Mouse (Mus musculus): ENCODE measurements around the gene Tctex1d4. TPM values are rescaled to one million over a fixed set of nuclear protein-coding genes. Genes with fewer than 3 reads are reported as not detected.

The Tctex1d4 gene
- polyA plus RNA-seq (2015; fragmentation: Nextera tagmentation; extraction: Ambion mirVana), result not detected in 2 replicates

- 88% methylated on average over 9 of the region's 9 CpGs for WGBS
- no peak for ATAC-seq (ENCODE audit: low FRiP score)
- Histone ChIP-seq H3K4me1 (peaks cover 26% of the 10 kb centered on the region), H3K27ac (replicated peaks) (peak within 1 kb of the TSS; percentile 76), H3K9me3 (replicated peaks) (no peaks in the 10 kb centered on the region), H3K36me3 (peaks cover 39% of the 10 kb centered on the region), H3K4me3 (replicated peaks) (no peak within 1 kb of the TSS), H3K27me3 (replicated peaks) (no peaks in the 10 kb centered on the region), H3K4me2 (peak within 1 kb of the TSS; percentile 13; the same call in 1 of the 2 replicates), H3K9ac (replicated peaks) (peak within 1 kb of the TSS; percentile 43)
These were observed at the start of gene Tctex1d4 for GRCm38 (mm10) chr4:117126675-117127290. Tctex1d4 (plus strand) TSS chr4:117126794.

GRCm38 (mm10) chr4:117087948-117088640 is 38.5 kb upstream of the Tctex1d4 start:
- peaks cover 24% of the 10 kb centered on the region for H3K36me3 ChIP-seq

GRCm38 (mm10) chr4:117090586-117090985 is 36.0 kb upstream of the Tctex1d4 start:
- Histone ChIP-seq H3K27me3 (replicated peaks) (no peaks in the 10 kb centered on the region), H3K27ac (replicated peaks) (no peak overlapping the region), H3K9me3 (replicated peaks) (no peaks in the 10 kb centered on the region), H3K4me2 (no peak overlapping the region), H3K36me3 (peaks cover 15% of the 10 kb centered on the region), H3K9ac (replicated peaks) (no peak overlapping the region), H3K4me3 (replicated peaks) (no peak overlapping the region), H3K4me1 (peaks cover 3% of the 10 kb centered on the region)
- ATAC-seq (ENCODE audit: low FRiP score), result no peak
- WGBS, result 77% methylated on average over 7 of the region's 7 CpGs

More at GRCm38 (mm10) chr4:117087948-117088640, 38.5 kb upstream of the Tctex1d4 start:
- no peaks in the 10 kb centered on the region for H3K9me3 ChIP-seq (replicated peaks)
- H3K27me3 ChIP-seq (replicated peaks), result no peaks in the 10 kb centered on the region
- H3K4me1 ChIP-seq, result no peaks in the 10 kb centered on the region
- H3K4me3 ChIP-seq (replicated peaks), result no peak overlapping the region
- H3K27ac ChIP-seq (replicated peaks), result no peak overlapping the region
- no peak overlapping the region for H3K4me2 ChIP-seq
- 61% methylated on average over 7 of the region's 7 CpGs for WGBS
- no peak overlapping the region for H3K9ac ChIP-seq (replicated peaks)
- no peak for ATAC-seq (ENCODE audit: low FRiP score)

- Histone ChIP-seq H3K27me3 (replicated peaks) (no peaks in the 10 kb centered on the region), H3K27ac (replicated peaks) (no peak overlapping the region), H3K9ac (replicated peaks) (no peak overlapping the region), H3K36me3 (no peaks in the 10 kb centered on the region), H3K4me2 (no peak overlapping the region), H3K4me1 (peaks cover 30% of the 10 kb centered on the region), H3K9me3 (replicated peaks) (no peaks in the 10 kb centered on the region), H3K4me3 (replicated peaks) (no peak overlapping the region)
- 83% methylated on average over 3 of the region's 3 CpGs for WGBS
- no peak for ATAC-seq (ENCODE audit: low FRiP score)
These were observed 31.8 kb upstream of the Tctex1d4 start for GRCm38 (mm10) chr4:117094626-117095361.

- no peaks in the 10 kb centered on the region for H3K27me3 ChIP-seq (replicated peaks)
- H3K4me3 ChIP-seq (replicated peaks), result peak within 1 kb of the TSS; percentile 76
- no peaks in the 10 kb centered on the region for H3K9me3 ChIP-seq (replicated peaks)
- H3K27ac ChIP-seq (replicated peaks), result peak within 1 kb of the TSS; percentile 79
- peak within 1 kb of the TSS; percentile 68 for H3K9ac ChIP-seq (replicated peaks)
- H3K4me1 ChIP-seq, result peaks cover 30% of the 10 kb centered on the region
- under 1% methylated on average over 49 of the region's 50 CpGs for WGBS
- peaks cover 3% of the 10 kb centered on the region; the same call in 1 of the 2 replicates for H3K36me3 ChIP-seq
- peak within 1 kb of the TSS; percentile 94 for H3K4me2 ChIP-seq
- peak; percentile 90 for ATAC-seq (ENCODE audit: low FRiP score)
These were observed 30.8 kb upstream of the Tctex1d4 start, which contains the start of gene Ptch2 for GRCm38 (mm10) chr4:117095551-117096452. Ptch2 (plus strand) TSS chr4:117096075.

GRCm38 (mm10) chr4:117096666-117097065 is 29.9 kb upstream of the Tctex1d4 start:
- peaks cover 30% of the 10 kb centered on the region for H3K4me1 ChIP-seq
- WGBS, result 8% methylated on average over 5 of the region's 5 CpGs
- no peaks in the 10 kb centered on the region for H3K9me3 ChIP-seq (replicated peaks)
- H3K4me2 ChIP-seq, result peak overlapping the region; percentile 94
- peak overlapping the region; percentile 68 for H3K9ac ChIP-seq (replicated peaks)
- H3K36me3 ChIP-seq, result peaks cover 3% of the 10 kb centered on the region; the same call in 1 of the 2 replicates
- ATAC-seq (ENCODE audit: low FRiP score), result no peak
- peak overlapping the region; percentile 79 for H3K27ac ChIP-seq (replicated peaks)
- peak overlapping the region; percentile 76 for H3K4me3 ChIP-seq (replicated peaks)
- H3K27me3 ChIP-seq (replicated peaks), result no peaks in the 10 kb centered on the region

- ATAC-seq (ENCODE audit: low FRiP score), result no peak
- Histone ChIP-seq H3K4me3 (replicated peaks) (peak overlapping the region; percentile 76), H3K9ac (replicated peaks) (0 out of 2 replicates have a peak overlapping the region, but pooled peaks have one; percentile 6), H3K4me1 (peaks cover 30% of the 10 kb centered on the region), H3K4me2 (peak overlapping the region; percentile 94), H3K27ac (replicated peaks) (no peak overlapping the region), H3K9me3 (replicated peaks) (no peaks in the 10 kb centered on the region), H3K27me3 (replicated peaks) (no peaks in the 10 kb centered on the region), H3K36me3 (peaks cover 10% of the 10 kb centered on the region; the same call in 1 of the 2 replicates)
- WGBS, result 57% methylated on average over 8 of the region's 8 CpGs
These were observed 28.4 kb upstream of the Tctex1d4 start for GRCm38 (mm10) chr4:117097969-117098763.

GRCm38 (mm10) chr4:117098764-117099036 is 27.9 kb upstream of the Tctex1d4 start:
- Histone ChIP-seq H3K27ac (replicated peaks) (no peak overlapping the region), H3K9ac (replicated peaks) (no peak overlapping the region), H3K4me1 (peaks cover 30% of the 10 kb centered on the region), H3K4me2 (peak overlapping the region; percentile 94), H3K27me3 (replicated peaks) (no peaks in the 10 kb centered on the region), H3K36me3 (peaks cover 10% of the 10 kb centered on the region; the same call in 1 of the 2 replicates), H3K9me3 (replicated peaks) (no peaks in the 10 kb centered on the region), H3K4me3 (replicated peaks) (no peak overlapping the region)
- 75% methylated on average over 2 of the region's 2 CpGs for WGBS
- ATAC-seq (ENCODE audit: low FRiP score), result no peak

- Histone ChIP-seq H3K27me3 (replicated peaks) (no peaks in the 10 kb centered on the region), H3K9me3 (replicated peaks) (no peaks in the 10 kb centered on the region), H3K4me2 (no peak overlapping the region), H3K4me3 (replicated peaks) (no peak overlapping the region), H3K36me3 (peaks cover 10% of the 10 kb centered on the region; the same call in 1 of the 2 replicates), H3K27ac (replicated peaks) (no peak overlapping the region), H3K4me1 (peaks cover 34% of the 10 kb centered on the region), H3K9ac (replicated peaks) (no peak overlapping the region)
- ATAC-seq (ENCODE audit: low FRiP score), result no peak
- 67% methylated on average over 4 of the region's 4 CpGs for WGBS
These were observed 26.6 kb upstream of the Tctex1d4 start for GRCm38 (mm10) chr4:117100036-117100435.

- H3K9ac ChIP-seq (replicated peaks), result no peak overlapping the region
- H3K9me3 ChIP-seq (replicated peaks), result no peaks in the 10 kb centered on the region
- no peaks in the 10 kb centered on the region for H3K27me3 ChIP-seq (replicated peaks)
- no peak for ATAC-seq (ENCODE audit: low FRiP score)
- H3K4me3 ChIP-seq (replicated peaks), result no peak overlapping the region
- peaks cover 16% of the 10 kb centered on the region; the same call in 1 of the 2 replicates for H3K36me3 ChIP-seq
- 51% methylated on average over 7 of the region's 7 CpGs for WGBS
- H3K4me2 ChIP-seq, result no peak overlapping the region
- no peak overlapping the region for H3K27ac ChIP-seq (replicated peaks)
- peaks cover 32% of the 10 kb centered on the region for H3K4me1 ChIP-seq
These were observed 25.4 kb upstream of the Tctex1d4 start for GRCm38 (mm10) chr4:117101218-117101617.

Measured in neural tube, embryonic 15.5 days (tissue).